Mouse (Mus musculus) neural tube, embryonic 11.5 days (tissue): ENCODE results near the gene Mpp5. TPM values are rescaled to one million over a fixed set of nuclear protein-coding genes. Genes with fewer than 3 reads are reported as not detected.

Experiments used
- ATAC-seq: fragments of 200-750 bp; cut with Nextera tagmentation; 2 replicates; pipeline ENCODE4 v1.8.0; 2017; ENCODE audit warnings: moderate number of reproducible peaks, mild to moderate bottlenecking, moderate TSS enrichment, moderate library complexity; ENCODE audit not compliant: insufficient read depth, low FRiP score, low TSS enrichment
- DNase-seq: peaks from one replicate; pipeline ENCODE4 v3.0.0-alpha.2; 2015; ENCODE audit warnings: low spot score
- H3K27ac ChIP-seq: fragments of 300-500 bp; sonication (generic); 2 replicates; pipeline ENCODE4 v1.5.1; 2014; ENCODE audit warnings: low read depth, mild to moderate bottlenecking, low read length
- H3K27me3 ChIP-seq: fragments of 300-500 bp; sonication (generic); 2 replicates; pipeline ENCODE4 v1.6.1; 2014; ENCODE audit warnings: mild to moderate bottlenecking, low read length, mixed read lengths; ENCODE audit not compliant: control insufficient read depth, insufficient read depth
- H3K36me3 ChIP-seq: fragments of 300-500 bp; sonication (generic); 2 replicates; pipeline ENCODE4 v1.6.1; 2014; ENCODE audit warnings: mild to moderate bottlenecking, low read length, moderate library complexity, mixed read lengths; ENCODE audit not compliant: control insufficient read depth, insufficient read depth
- H3K4me1 ChIP-seq: fragments of 300-500 bp; sonication (generic); 2 replicates; pipeline ENCODE4 v1.6.1; 2014; ENCODE audit warnings: low read length, mixed read lengths; ENCODE audit not compliant: control insufficient read depth, insufficient read depth
- H3K4me2 ChIP-seq: fragments of 300-500 bp; sonication (generic); 2 replicates; pipeline ENCODE4 v1.6.1; 2014; ENCODE audit warnings: low read depth, mild to moderate bottlenecking, moderate library complexity
- H3K4me3 ChIP-seq: fragments of 300-500 bp; sonication (generic); 2 replicates; pipeline ENCODE4 v1.5.1; 2014; ENCODE audit warnings: low read depth, low read length
- H3K9ac ChIP-seq: fragments of 300-500 bp; sonication (generic); 2 replicates; pipeline ENCODE4 v1.6.1; 2014; ENCODE audit warnings: mild to moderate bottlenecking, low read length
- H3K9me3 ChIP-seq: fragments of 300-500 bp; sonication (generic); 2 replicates; pipeline ENCODE4 v1.6.1; 2016; ENCODE audit warnings: low read length; ENCODE audit not compliant: control insufficient read depth
- WGBS: fragments of 180-500 bp; shearing (Covaris S2); extraction: QIAGEN DNeasy Blood & Tissue Kit; methylation state at CpG from one replicate; pipeline ENCODE4 v1.1.7; 2014; 5-methylcytosine and 5-hydroxymethylcytosine counted together
- polyA plus RNA-seq: library from polyadenylated mRNA; unstranded; fragments of >200 nt; fragmentation: Nextera tagmentation; extraction: Ambion mirVana; gene quantifications from 2 replicates; pipeline ENCODE4 v1.2.1, GENCODE M21; 2014

The Mpp5 gene
- polyA plus RNA-seq, 1 experiment from 2014 or later, result 28.5 TPM

DNA sequence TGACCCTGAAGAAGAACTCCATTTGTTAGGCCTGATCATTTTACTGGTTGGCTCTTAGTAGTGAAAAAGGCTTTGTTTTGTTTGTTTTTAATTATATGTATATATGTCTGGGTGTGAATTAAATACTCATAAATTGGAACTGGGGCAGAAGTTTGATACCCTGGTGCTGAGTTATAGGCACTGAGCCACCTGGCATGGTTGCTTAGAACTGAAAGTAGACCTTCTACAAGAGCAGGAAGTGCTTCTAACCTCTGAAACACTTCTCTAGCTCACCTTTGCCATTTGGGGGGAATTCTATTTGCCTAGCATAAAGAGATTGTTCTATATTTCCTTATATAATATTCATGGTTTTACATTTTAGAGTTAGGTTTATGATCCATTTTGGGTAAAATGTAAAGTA lies 13.3 kb downstream of the Mpp5 start:
- no peak for ATAC-seq
- Histone ChIP-seq H3K9ac (no peak overlapping the region), H3K27ac (no peak overlapping the region), H3K4me2 (no peak overlapping the region), H3K4me1 (no peaks in the 10 kb centered on the region), H3K36me3 (no peaks in the 10 kb centered on the region), H3K9me3 (no peaks in the 10 kb centered on the region), H3K27me3 (no peaks in the 10 kb centered on the region), H3K4me3 (no peak overlapping the region)
- no peak for DNase-seq

DNA sequence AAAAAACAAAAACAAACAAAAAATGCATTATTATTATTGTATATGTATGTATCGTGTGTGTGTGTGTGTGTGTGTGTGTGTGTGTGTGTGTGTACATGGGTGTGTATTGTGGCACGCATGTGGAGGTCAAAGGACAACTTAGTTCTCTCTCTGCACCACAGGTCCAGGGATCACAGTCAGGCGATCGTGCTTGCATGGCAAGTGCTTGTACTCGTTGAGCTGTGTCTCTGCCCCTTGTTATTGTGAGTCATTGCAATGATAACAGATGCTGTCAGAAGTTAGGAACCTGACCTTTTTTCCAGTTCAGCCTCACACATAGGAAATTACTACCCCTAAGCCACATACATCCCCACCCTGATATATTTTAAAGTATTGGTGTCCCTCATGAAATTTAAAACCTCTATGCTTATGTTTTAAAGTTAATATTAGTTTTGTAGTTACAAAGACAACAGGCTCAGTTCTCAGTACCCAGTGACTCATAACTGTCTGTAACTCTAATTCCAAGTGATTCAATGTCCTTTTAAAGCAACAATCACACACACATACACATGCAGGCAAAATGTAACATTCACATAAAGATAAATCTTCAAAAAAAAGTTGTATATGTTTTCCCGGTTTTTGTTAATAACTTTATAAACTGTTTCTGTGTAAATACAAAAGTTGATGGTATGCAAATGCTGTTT lies 20.5 kb downstream of the Mpp5 start:
- Histone ChIP-seq H3K4me1 (no peaks in the 10 kb centered on the region), H3K4me2 (no peak overlapping the region), H3K9ac (no peak overlapping the region), H3K4me3 (no peak overlapping the region), H3K9me3 (no peaks in the 10 kb centered on the region), H3K27ac (no peak overlapping the region), H3K36me3 (no peaks in the 10 kb centered on the region), H3K27me3 (no peaks in the 10 kb centered on the region)
- WGBS, result 87% methylated on average over 6 of the region's 6 CpGs
- no peak for ATAC-seq
- no peak for DNase-seq

DNA sequence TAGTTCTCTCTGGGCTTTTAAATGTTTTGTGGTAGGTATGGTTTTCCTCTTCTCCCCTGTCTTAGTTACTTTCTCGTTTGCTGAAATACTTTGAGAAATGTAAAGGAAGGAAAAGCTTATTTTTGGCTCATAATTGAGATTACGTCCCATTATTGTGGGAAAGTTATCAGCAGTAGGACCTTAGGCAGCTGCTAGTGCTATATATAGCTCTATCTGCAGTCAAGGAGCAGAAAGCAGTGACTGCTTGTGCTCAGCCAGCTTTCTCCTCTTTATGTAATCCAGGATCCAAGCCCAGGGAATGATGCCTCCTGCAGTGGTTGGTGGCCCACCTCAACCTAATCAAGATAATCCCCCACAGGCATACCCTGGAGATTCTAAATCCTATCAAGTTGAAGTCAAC lies 24.5 kb downstream of the Mpp5 start:
- Histone ChIP-seq H3K4me2 (no peak overlapping the region), H3K9ac (no peak overlapping the region), H3K4me3 (no peak overlapping the region), H3K9me3 (no peaks in the 10 kb centered on the region), H3K4me1 (no peaks in the 10 kb centered on the region), H3K27me3 (no peaks in the 10 kb centered on the region), H3K27ac (no peak overlapping the region), H3K36me3 (no peaks in the 10 kb centered on the region)
- 86% methylated on average over 2 of the region's 2 CpGs for WGBS
- ATAC-seq (no peak), DNase-seq (no peak)

DNA sequence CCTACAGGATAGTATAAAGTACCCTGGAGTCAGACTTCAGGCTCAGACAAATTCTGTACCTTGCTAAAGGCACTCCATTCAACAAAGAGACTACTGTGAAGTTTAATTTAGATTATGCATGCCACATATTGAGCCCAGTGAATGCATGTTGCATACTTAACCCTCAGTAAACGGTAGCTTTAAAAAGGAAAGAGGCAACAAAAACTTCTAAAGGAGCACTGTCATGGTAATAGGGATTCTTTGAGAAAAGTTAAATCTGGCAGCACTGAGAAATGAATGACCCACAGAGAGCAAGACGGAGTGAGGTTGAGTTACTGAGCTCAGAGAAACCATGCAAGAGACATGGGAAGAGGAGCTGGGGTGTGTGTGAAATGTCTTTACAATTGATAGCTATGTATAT lies 29.2 kb downstream of the Mpp5 start:
- ATAC-seq (peak; percentile 92), DNase-seq (peak; percentile 29)
- Histone ChIP-seq H3K4me1 (no peaks in the 10 kb centered on the region; the same call in 1 of the 2 replicates), H3K4me2 (no peak overlapping the region), H3K36me3 (no peaks in the 10 kb centered on the region), H3K27me3 (no peaks in the 10 kb centered on the region), H3K4me3 (no peak overlapping the region), H3K9me3 (no peaks in the 10 kb centered on the region), H3K27ac (no peak overlapping the region), H3K9ac (no peak overlapping the region)
- WGBS, result 16% methylated on average over 2 of the region's 2 CpGs

DNA sequence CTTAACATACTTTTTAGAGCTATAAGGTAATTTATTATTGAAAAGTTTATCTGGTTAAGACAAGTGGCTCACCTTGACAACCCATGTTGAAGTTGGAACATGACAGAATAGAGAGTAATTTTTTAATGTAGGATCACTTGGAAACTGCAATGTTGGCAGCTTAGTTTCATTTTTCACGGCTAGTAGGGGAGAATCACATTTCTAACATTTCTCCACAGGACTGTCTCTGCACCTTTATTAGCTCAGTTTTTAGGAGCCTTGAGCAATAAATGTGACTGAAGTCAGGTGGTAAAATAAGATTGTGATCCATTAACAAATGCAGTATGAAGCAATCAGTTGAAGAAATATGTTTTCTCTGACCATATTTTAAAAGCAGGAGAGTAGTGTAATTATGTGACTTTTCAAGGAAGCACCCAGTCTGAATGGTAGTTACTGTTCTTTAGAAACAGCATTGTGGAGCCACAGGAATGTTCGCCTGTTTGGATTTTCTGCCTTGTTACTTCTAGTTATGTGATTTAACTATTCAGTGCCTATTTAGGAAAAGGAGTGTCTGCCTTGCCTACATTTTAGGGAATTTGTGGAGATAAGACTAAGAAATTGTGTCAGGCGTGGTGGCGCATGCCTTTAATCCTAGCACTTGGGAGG lies 29.8 kb downstream of the Mpp5 start:
- Histone ChIP-seq H3K27me3 (no peaks in the 10 kb centered on the region), H3K36me3 (no peaks in the 10 kb centered on the region), H3K9me3 (no peaks in the 10 kb centered on the region), H3K9ac (no peak overlapping the region), H3K4me2 (no peak overlapping the region), H3K4me3 (no peak overlapping the region), H3K27ac (no peak overlapping the region), H3K4me1 (no peaks in the 10 kb centered on the region; the same call in 1 of the 2 replicates)
- DNase-seq (no peak), ATAC-seq (0 out of 2 replicates have a peak, but pooled peaks have one; percentile 5)
- WGBS, result 64% methylated on average over 4 of the region's 4 CpGs

DNA sequence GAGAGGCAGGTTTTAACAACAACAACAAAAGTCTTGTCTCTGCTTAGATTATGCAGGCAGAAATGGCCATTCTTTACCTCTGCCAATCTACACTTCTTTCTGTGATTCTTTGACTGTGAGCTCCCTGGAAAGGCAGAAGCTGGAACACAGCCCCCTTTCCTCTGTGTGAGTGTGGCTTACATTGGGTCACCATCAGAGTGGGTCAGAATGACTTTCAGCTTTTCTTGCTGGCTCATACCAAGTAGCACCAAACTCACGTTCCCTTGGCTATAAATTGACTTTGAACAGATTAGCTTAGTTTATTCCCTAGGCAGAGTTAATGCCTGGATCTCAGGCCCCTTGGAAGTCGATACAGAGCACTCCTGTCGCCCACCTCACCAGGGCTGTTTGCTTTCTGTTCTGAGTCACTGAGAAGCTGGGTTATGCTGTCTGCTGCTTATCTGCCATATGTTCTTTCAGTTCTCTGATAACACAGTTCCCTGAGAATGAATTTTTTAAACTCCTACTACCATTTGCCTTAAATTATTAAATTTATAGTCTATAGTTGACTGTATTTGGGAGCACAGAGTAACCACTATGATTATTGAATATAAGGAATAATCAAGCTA lies 39.7 kb downstream of the Mpp5 start:
- ATAC-seq (no peak), DNase-seq (no peak)
- H3K9ac ChIP-seq, result no peak overlapping the region
- WGBS, result 67% methylated on average over 3 of the region's 3 CpGs
- H3K27me3 ChIP-seq, result no peaks in the 10 kb centered on the region
- H3K9me3 ChIP-seq, result no peaks in the 10 kb centered on the region
- no peaks in the 10 kb centered on the region for H3K4me1 ChIP-seq
- no peak overlapping the region for H3K27ac ChIP-seq
- H3K36me3 ChIP-seq, result no peaks in the 10 kb centered on the region
- no peak overlapping the region for H3K4me2 ChIP-seq
- no peak overlapping the region for H3K4me3 ChIP-seq

DNA sequence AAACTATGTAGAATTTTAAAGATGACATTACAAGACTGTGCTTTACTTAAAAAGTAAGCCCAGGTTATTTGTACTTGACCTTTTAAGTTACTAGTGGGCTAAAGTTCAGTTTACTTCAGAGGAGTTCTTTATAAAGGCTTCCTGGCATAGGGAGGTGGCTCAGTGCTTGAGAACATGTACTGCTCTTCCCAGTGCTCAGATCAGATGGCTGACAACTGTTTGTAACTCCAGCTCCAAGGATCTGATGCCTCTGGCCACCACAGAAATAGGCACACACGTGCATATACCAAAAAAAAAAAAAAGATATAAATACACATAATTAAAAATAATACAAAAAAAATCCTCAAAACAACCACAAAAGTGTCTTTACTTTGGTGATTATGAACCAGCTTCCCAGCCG lies 42.1 kb downstream of the Mpp5 start:
- no peak for DNase-seq
- no peak overlapping the region for H3K9ac ChIP-seq
- no peaks in the 10 kb centered on the region for H3K36me3 ChIP-seq
- no peak for ATAC-seq
- H3K9me3 ChIP-seq, result no peaks in the 10 kb centered on the region
- H3K4me1 ChIP-seq, result no peaks in the 10 kb centered on the region
- H3K4me2 ChIP-seq, result no peak overlapping the region
- H3K4me3 ChIP-seq, result no peak overlapping the region
- no peaks in the 10 kb centered on the region for H3K27me3 ChIP-seq
- no peak overlapping the region for H3K27ac ChIP-seq
- 87% methylated on average over 2 of the region's 2 CpGs for WGBS

DNA sequence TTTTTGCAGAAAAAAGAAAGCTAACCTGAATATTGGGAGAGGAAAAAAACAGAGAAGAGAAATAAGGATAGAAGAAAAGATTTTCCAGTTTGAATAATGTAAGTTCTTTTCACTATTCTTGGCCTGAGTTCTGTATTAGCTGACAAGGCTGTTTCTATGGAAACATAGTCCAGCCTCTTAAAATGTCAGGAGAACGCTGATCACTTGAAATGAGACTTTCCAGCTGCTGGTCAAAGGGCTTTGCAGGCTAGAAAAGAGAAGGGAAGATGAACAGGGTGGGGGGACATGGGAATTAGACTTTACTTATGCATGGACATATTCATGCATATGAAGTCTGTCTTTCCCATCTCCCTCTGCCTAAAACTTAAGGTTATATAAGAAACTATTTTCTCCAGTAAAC lies 45.5 kb downstream of the Mpp5 start:
- ATAC-seq, result no peak
- 19% methylated on average over 1 of the region's 1 CpGs for WGBS
- Histone ChIP-seq H3K9me3 (no peaks in the 10 kb centered on the region), H3K4me2 (no peak overlapping the region), H3K27me3 (no peaks in the 10 kb centered on the region), H3K27ac (no peak overlapping the region), H3K36me3 (no peaks in the 10 kb centered on the region), H3K9ac (no peak overlapping the region), H3K4me3 (no peak overlapping the region), H3K4me1 (no peaks in the 10 kb centered on the region)
- DNase-seq, result no peak

DNA sequence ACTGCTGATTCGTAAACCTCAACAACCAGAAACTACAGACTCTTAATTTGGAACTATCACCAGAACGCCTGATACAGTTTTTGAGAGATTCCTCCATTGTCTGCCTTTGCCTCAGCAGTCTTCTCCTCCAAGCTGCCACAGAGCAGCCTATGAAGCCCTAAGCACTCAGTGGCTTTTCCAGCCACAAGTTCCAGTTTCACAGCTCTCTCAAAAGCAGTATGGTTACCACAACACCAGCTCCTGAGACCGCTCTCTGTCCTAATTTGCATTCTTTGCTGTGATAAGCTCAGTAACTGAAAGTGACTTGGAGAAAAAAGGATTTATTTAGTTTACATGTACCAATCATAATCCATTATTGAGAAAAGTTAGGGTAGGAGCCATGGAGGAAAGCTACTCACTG lies 51.3 kb downstream of the Mpp5 start:
- no peak overlapping the region for H3K9ac ChIP-seq
- H3K4me2 ChIP-seq, result no peak overlapping the region
- DNase-seq, result no peak
- no peaks in the 10 kb centered on the region for H3K9me3 ChIP-seq
- H3K4me3 ChIP-seq, result no peak overlapping the region
- no peak for ATAC-seq
- H3K4me1 ChIP-seq, result no peaks in the 10 kb centered on the region
- H3K36me3 ChIP-seq, result no peaks in the 10 kb centered on the region
- H3K27ac ChIP-seq, result no peak overlapping the region
- H3K27me3 ChIP-seq, result no peaks in the 10 kb centered on the region
- 90% methylated on average over 3 of the region's 3 CpGs for WGBS
